Mouse (Mus musculus): Measurements from ENCODE around the gene Krtap28-13. TPM values are rescaled to one million over a fixed set of nuclear protein-coding genes. Genes with fewer than 3 reads are reported as not detected.

The Krtap28-13 gene
- polyA plus RNA-seq, 1 experiment from 2014 or later = not detected

GRCm38 (mm10) chr1:83059278-83059677 lies 1.5 kb upstream of the Krtap28-13 start, which contains the start of gene A030005K14Rik:
Gene A030005K14Rik (minus strand): TSS chr1:83059378.
- H3K9me3 ChIP-seq (replicated peaks) = no peaks in the 10 kb centered on the region
- WGBS = 93% methylated on average over 9 of the region's 9 CpGs
- no peak for DNase-seq (ENCODE audit: low spot score)
- H3K4me1 ChIP-seq = no peaks in the 10 kb centered on the region
- H3K27me3 ChIP-seq (ENCODE audit: low read depth, poor library complexity, severe bottlenecking) = no peaks in the 10 kb centered on the region
- no peaks in the 10 kb centered on the region for H3K36me3 ChIP-seq
- no peak within 1 kb of the TSS for H3K27ac ChIP-seq
- no peak within 1 kb of the TSS for H3K4me3 ChIP-seq

DNA sequence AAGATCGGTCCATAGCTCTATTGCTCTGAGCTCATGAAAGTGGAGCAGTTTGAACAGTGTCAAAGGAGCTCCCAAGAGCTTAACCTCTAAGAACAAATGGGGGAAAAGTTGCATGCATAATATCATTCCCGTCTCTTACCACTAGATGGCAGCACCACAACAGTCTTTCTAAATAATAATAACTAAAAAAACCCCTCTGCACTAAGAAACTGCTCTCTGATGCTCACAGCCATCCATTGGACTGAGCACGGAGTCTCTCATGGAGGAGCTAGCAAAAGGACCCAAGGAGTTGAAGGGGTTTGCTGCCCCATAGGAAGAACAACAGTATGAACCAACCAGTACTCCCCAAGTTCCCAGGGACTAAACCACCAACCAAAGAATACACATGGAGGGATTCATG lies 4.1 kb downstream of the Krtap28-13 start:
- Histone ChIP-seq H3K36me3 (no peaks in the 10 kb centered on the region), H3K27ac (no peak overlapping the region), H3K27me3 (ENCODE audit: low read depth, poor library complexity, severe bottlenecking) (no peaks in the 10 kb centered on the region), H3K4me1 (no peaks in the 10 kb centered on the region), H3K9me3 (replicated peaks) (no peaks in the 10 kb centered on the region), H3K4me3 (no peak overlapping the region)
- no peak for DNase-seq (ENCODE audit: low spot score)
- 32% methylated on average over 3 of the region's 3 CpGs for WGBS

GRCm38 (mm10) chr1:83066577-83066976 lies 5.8 kb downstream of the Krtap28-13 start:
- WGBS = 90% methylated on average over 4 of the region's 4 CpGs
- H3K9me3 ChIP-seq (replicated peaks) = no peaks in the 10 kb centered on the region

GRCm38 (mm10) chr1:83067205-83067604 lies 6.5 kb downstream of the Krtap28-13 start:
- Histone ChIP-seq H3K27me3 (ENCODE audit: low read depth, poor library complexity, severe bottlenecking) (no peaks in the 10 kb centered on the region), H3K36me3 (no peaks in the 10 kb centered on the region), H3K4me1 (no peaks in the 10 kb centered on the region), H3K9me3 (replicated peaks) (no peaks in the 10 kb centered on the region), H3K27ac (no peak overlapping the region), H3K4me3 (no peak overlapping the region)
- DNase-seq (ENCODE audit: low spot score) = no peak
- 91% methylated on average over 10 of the region's 10 CpGs for WGBS

More at GRCm38 (mm10) chr1:83066577-83066976, 5.8 kb downstream of the Krtap28-13 start:
- no peak overlapping the region for H3K4me3 ChIP-seq
- no peaks in the 10 kb centered on the region for H3K36me3 ChIP-seq
- H3K27ac ChIP-seq = no peak overlapping the region
- no peaks in the 10 kb centered on the region for H3K4me1 ChIP-seq
- H3K27me3 ChIP-seq (ENCODE audit: low read depth, poor library complexity, severe bottlenecking) = no peaks in the 10 kb centered on the region
- DNase-seq (ENCODE audit: low spot score) = no peak

- Histone ChIP-seq H3K9me3 (replicated peaks) (no peaks in the 10 kb centered on the region), H3K4me1 (no peaks in the 10 kb centered on the region), H3K27ac (no peak overlapping the region), H3K27me3 (ENCODE audit: low read depth, poor library complexity, severe bottlenecking) (no peaks in the 10 kb centered on the region), H3K4me3 (no peak overlapping the region), H3K36me3 (no peaks in the 10 kb centered on the region)
- no peak for DNase-seq (ENCODE audit: low spot score)
- 53% methylated on average over 15 of the region's 15 CpGs for WGBS
Observed at GRCm38 (mm10) chr1:83075526-83076189, 14.9 kb downstream of the Krtap28-13 start.

DNA sequence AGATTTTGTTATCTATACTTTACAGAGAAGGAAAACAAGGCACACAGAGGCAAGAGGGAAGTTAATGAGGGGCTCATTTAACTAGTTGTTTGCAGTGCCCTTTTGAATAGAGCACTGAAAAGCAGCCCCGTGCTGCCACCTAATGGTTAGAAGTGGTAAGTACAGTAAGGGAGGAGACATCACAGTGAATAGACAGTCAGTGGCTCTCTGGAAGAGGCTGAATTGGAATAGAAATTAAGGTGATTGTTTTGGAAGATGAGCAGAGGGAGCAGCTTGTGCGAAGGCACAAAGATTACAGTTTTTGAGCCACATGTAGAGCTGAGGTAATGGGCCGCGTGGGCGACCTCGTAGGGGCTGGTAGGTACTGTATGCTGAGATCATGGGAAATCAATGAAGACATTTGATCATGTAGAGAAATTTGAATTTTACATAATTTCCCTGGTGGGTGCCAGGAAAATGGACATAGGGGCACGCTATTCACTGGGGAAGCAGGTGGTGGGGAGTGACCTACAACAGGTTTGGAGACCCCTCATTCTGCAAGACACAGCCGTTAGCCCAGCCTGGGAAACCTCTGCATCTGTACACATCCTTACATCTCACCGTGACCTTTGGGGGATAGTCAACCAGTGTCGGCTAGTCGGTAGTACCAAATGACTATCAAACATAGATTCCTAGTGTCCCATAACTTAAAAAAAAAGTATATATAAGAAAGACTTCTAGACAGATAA lies 15.6 kb downstream of the Krtap28-13 start:
- no peak overlapping the region for H3K27ac ChIP-seq
- 52% methylated on average over 11 of the region's 11 CpGs for WGBS
- H3K36me3 ChIP-seq = no peaks in the 10 kb centered on the region
- no peaks in the 10 kb centered on the region for H3K27me3 ChIP-seq (ENCODE audit: low read depth, poor library complexity, severe bottlenecking)
- H3K4me3 ChIP-seq = no peak overlapping the region
- no peaks in the 10 kb centered on the region for H3K4me1 ChIP-seq
- no peaks in the 10 kb centered on the region for H3K9me3 ChIP-seq (replicated peaks)
- peak; percentile 55 for DNase-seq (ENCODE audit: low spot score)

DNA sequence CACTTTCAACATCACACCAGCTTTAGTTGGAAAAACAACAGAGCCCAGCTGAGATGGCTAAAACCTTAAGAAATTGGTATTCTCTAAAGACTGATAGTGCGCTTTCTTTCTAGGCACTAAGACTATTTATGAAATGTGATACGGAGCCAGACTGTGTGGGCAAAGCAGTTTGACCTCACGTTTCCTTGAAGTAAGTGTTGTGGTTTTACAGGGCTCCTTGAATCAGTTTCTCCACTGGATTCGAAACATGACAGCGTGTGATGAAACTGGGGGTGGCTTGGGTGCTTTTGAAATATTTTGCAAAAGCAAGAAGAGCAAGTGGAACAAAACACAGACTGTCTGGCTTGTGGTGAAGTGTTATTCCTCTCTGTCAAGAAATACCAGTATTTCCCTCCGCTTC lies 16.3 kb downstream of the Krtap28-13 start:
- no peak for DNase-seq (ENCODE audit: low spot score)
- Histone ChIP-seq H3K27me3 (ENCODE audit: low read depth, poor library complexity, severe bottlenecking) (no peaks in the 10 kb centered on the region), H3K27ac (no peak overlapping the region), H3K4me3 (no peak overlapping the region), H3K9me3 (replicated peaks) (no peaks in the 10 kb centered on the region), H3K36me3 (no peaks in the 10 kb centered on the region), H3K4me1 (no peaks in the 10 kb centered on the region)
- WGBS = 88% methylated on average over 6 of the region's 6 CpGs

DNA sequence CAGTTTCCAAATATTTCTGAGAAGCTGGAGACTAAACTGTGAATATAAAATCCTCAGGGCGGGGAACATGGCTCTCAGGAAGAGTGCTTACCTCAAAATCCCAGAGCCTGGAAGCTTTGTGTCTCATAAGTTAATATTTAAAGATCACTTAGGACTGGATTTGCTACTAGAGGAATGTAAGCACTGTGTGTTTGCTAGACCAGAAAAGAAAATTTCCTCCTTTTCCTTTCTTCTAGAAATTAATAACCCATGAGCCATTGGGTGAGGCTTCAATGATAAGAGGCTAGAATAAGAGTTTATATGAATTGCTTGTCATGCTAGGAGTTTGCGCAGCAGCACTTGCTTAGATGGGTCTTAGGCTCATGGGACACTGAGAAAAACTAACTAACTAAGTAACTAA lies 24.1 kb downstream of the Krtap28-13 start:
- H3K27me3 ChIP-seq (ENCODE audit: low read depth, poor library complexity, severe bottlenecking) = no peaks in the 10 kb centered on the region
- no peak overlapping the region for H3K27ac ChIP-seq
- no peak overlapping the region for H3K4me3 ChIP-seq
- H3K4me1 ChIP-seq = no peaks in the 10 kb centered on the region; the same call in 1 of the 2 replicates
- DNase-seq (ENCODE audit: low spot score) = no peak
- no peaks in the 10 kb centered on the region for H3K9me3 ChIP-seq (replicated peaks)
- 87% methylated on average over 2 of the region's 2 CpGs for WGBS
- no peaks in the 10 kb centered on the region for H3K36me3 ChIP-seq

DNA sequence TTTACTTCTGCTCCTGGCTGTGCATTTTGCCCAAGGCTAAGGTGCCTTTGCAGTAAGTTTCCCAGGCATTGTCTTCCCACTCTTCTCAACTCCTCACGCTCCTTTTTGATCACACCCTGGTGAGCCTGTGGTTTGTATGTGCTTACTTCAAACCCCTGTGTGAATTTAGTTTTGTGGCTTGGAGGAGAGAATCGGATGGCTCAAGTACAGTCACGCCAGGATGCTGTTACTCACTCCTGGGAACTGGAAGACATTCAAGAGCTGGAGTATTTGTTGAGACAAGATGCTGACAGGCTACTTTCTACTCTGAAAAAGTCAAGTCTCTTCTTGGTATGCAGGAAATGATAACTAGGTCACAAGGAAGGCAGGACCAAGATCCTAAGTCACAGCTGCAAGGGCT lies 30.5 kb downstream of the Krtap28-13 start:
- WGBS = 72% methylated on average over 3 of the region's 3 CpGs
- no peak overlapping the region for H3K4me3 ChIP-seq

GRCm38 (mm10) chr1:83096935-83097334 lies 36.2 kb downstream of the Krtap28-13 start:
- DNase-seq (ENCODE audit: low spot score) = no peak
- H3K27me3 ChIP-seq (ENCODE audit: low read depth, poor library complexity, severe bottlenecking) = no peaks in the 10 kb centered on the region
- 87% methylated on average over 4 of the region's 4 CpGs for WGBS
- H3K9me3 ChIP-seq (replicated peaks) = no peaks in the 10 kb centered on the region
- H3K4me3 ChIP-seq = no peak overlapping the region
- H3K36me3 ChIP-seq = no peaks in the 10 kb centered on the region
- H3K4me1 ChIP-seq = 0 out of 2 replicates have a peak, but pooled peaks cover 3% of the 10 kb centered on the region
- H3K27ac ChIP-seq = no peak overlapping the region

More for the DNA sequence above, 30.5 kb downstream of the Krtap28-13 start:
- Histone ChIP-seq H3K27ac (no peak overlapping the region), H3K4me1 (no peaks in the 10 kb centered on the region), H3K36me3 (no peaks in the 10 kb centered on the region), H3K9me3 (replicated peaks) (no peaks in the 10 kb centered on the region), H3K27me3 (ENCODE audit: low read depth, poor library complexity, severe bottlenecking) (no peaks in the 10 kb centered on the region)
- no peak for DNase-seq (ENCODE audit: low spot score)

DNA sequence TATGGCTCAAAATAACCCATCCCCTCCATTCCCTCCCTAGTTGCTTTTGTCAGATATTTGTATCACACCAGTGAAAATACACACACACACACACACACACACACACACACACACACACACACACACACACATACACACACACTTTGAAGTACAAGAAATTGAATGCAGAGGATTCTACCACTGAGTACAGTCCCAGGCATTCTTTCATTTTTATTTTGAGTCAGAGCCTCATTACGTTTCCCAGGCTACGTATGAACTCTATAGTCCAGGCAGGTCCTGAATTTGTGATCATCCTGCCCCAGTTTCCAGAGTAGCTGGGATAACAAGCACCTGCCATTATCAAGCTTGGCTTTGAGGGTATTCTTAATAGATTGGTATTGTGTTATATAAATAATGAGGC lies 38.4 kb downstream of the Krtap28-13 start:
- Histone ChIP-seq H3K9me3 (replicated peaks) (no peaks in the 10 kb centered on the region), H3K36me3 (no peaks in the 10 kb centered on the region), H3K4me1 (0 out of 2 replicates have a peak, but pooled peaks cover 3% of the 10 kb centered on the region), H3K27me3 (ENCODE audit: low read depth, poor library complexity, severe bottlenecking) (no peaks in the 10 kb centered on the region), H3K4me3 (no peak overlapping the region), H3K27ac (no peak overlapping the region)
- DNase-seq (ENCODE audit: low spot score) = no peak
- WGBS = 91% methylated on average over 2 of the region's 2 CpGs

GRCm38 (mm10) chr1:83099580-83100137 lies 38.9 kb downstream of the Krtap28-13 start:
- no peak overlapping the region for H3K4me3 ChIP-seq
- no peak for DNase-seq (ENCODE audit: low spot score)
- H3K27me3 ChIP-seq (ENCODE audit: low read depth, poor library complexity, severe bottlenecking) = no peaks in the 10 kb centered on the region
- no peaks in the 10 kb centered on the region for H3K36me3 ChIP-seq
- H3K9me3 ChIP-seq (replicated peaks) = no peaks in the 10 kb centered on the region
- WGBS = 89% methylated on average over 7 of the region's 7 CpGs
- H3K4me1 ChIP-seq = 0 out of 2 replicates have a peak, but pooled peaks cover 3% of the 10 kb centered on the region
- H3K27ac ChIP-seq = no peak overlapping the region

DNA sequence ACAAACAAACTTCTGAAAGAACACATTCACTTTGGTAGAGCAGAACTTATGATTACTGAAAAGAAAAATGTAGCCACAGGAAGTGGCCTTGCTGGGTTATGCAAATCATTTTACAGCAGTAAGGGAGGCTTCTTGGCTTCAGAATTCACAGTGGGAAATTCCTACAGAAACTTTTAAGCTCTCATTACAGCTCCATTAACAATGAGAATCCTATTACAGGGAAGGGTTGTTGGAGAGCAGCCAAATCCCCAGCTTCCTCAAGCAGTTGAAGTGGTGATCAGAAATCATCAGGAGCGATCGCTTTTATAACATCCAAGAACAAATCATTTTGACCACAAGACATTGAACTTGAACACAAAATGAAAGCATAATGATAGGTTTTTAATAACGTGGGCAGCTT lies 41.2 kb downstream of the Krtap28-13 start:
- H3K36me3 ChIP-seq = no peaks in the 10 kb centered on the region
- H3K9me3 ChIP-seq (replicated peaks) = no peaks in the 10 kb centered on the region
- no peak overlapping the region for H3K4me3 ChIP-seq
- no peak for DNase-seq (ENCODE audit: low spot score)
- H3K27me3 ChIP-seq (ENCODE audit: low read depth, poor library complexity, severe bottlenecking) = no peaks in the 10 kb centered on the region
- 68% methylated on average over 3 of the region's 3 CpGs for WGBS
- 0 out of 2 replicates have a peak, but pooled peaks cover 3% of the 10 kb centered on the region for H3K4me1 ChIP-seq
- no peak overlapping the region for H3K27ac ChIP-seq
